Mouse (Mus musculus) macrophage (primary cell): ENCODE results near the gene Mrps18b. TPM values are rescaled to one million over a fixed set of nuclear protein-coding genes. Genes with fewer than 3 reads are reported as not detected.

ENCODE experiments used
- H3K27ac ChIP-seq: fragments of 350-480 bp; formaldehyde crosslinking; 2 replicates; pipeline ENCODE4 v1.9.0; 2021
- H3K36me3 ChIP-seq: fragments of 350-480 bp; formaldehyde crosslinking; 2 replicates; pipeline ENCODE4 v1.9.0; 2021; ENCODE audit errors: inconsistent target
- H3K4me3 ChIP-seq: fragments of 350-480 bp; formaldehyde crosslinking; 2 replicates; pipeline ENCODE4 v1.9.0; 2021; ENCODE audit errors: inconsistent target
- H3K79me2 ChIP-seq: fragments of 350-480 bp; formaldehyde crosslinking; 2 replicates; pipeline ENCODE4 v1.9.0; 2021; ENCODE audit errors: inconsistent target
- WGBS: methylation state at CpG from one replicate; pipeline ENCODE4 v1.1.7; 2026; ENCODE audit warnings: inconsistent platforms; ENCODE audit not compliant: missing documents; 5-methylcytosine and 5-hydroxymethylcytosine counted together
- polyA plus RNA-seq: library from polyadenylated mRNA; stranded (reverse); fragments of 250-400 nt; gene quantifications from 3 replicates; pipeline ENCODE4 v1.2.4, GENCODE M21; 2018; ENCODE audit warnings: inconsistent platforms

Mrps18b gene
- polyA plus RNA-seq, 1 experiment from 2014 or later: 49.9 TPM

- WGBS: 23% methylated on average over 8 of the region's 8 CpGs
- Histone ChIP-seq H3K36me3 (peaks cover 28% of the 10 kb centered on the region), H3K4me3 (peak overlapping the region; percentile 97), H3K27ac (peak overlapping the region; percentile 98), H3K79me2 (peaks cover 92% of the 10 kb centered on the region)
These were observed 45.1 kb downstream of the Mrps18b start for GRCm38 (mm10) chr17:35870884-35871696.

- Histone ChIP-seq H3K27ac (peak overlapping the region; percentile 98), H3K4me3 (peak overlapping the region; percentile 97), H3K79me2 (peaks cover 85% of the 10 kb centered on the region), H3K36me3 (peaks cover 23% of the 10 kb centered on the region)
- 0% methylated on average over 9 of the region's 9 CpGs for WGBS
These were observed 45.9 kb downstream of the Mrps18b start for GRCm38 (mm10) chr17:35870151-35870883.

GRCm38 (mm10) chr17:35869346-35870067 is 46.7 kb downstream of the Mrps18b start:
- H3K79me2 ChIP-seq: peaks cover 79% of the 10 kb centered on the region
- H3K27ac ChIP-seq: peak overlapping the region; percentile 98
- peaks cover 15% of the 10 kb centered on the region for H3K36me3 ChIP-seq
- WGBS: 1% methylated on average over 7 of the region's 7 CpGs
- H3K4me3 ChIP-seq: peak overlapping the region; percentile 97

GRCm38 (mm10) chr17:35868961-35869345 is 47.2 kb downstream of the Mrps18b start:
- 1% methylated on average over 7 of the region's 7 CpGs for WGBS
- Histone ChIP-seq H3K4me3 (peak overlapping the region; percentile 97), H3K36me3 (peaks cover 9% of the 10 kb centered on the region; the same call in 1 of the 2 replicates), H3K79me2 (peaks cover 79% of the 10 kb centered on the region), H3K27ac (peak overlapping the region; percentile 98)

GRCm38 (mm10) chr17:35868165-35868820 is 47.9 kb downstream of the Mrps18b start:
- Histone ChIP-seq H3K79me2 (peaks cover 79% of the 10 kb centered on the region), H3K4me3 (peak overlapping the region; percentile 97), H3K36me3 (peaks cover 8% of the 10 kb centered on the region; the same call in 1 of the 2 replicates), H3K27ac (peak overlapping the region; percentile 98)
- under 1% methylated on average over 15 of the region's 17 CpGs for WGBS

GRCm38 (mm10) chr17:35866911-35867890 is 49.0 kb downstream of the Mrps18b start:
- H3K79me2 ChIP-seq: peaks cover 74% of the 10 kb centered on the region
- peak overlapping the region; percentile 98 for H3K27ac ChIP-seq
- 2% methylated on average over 26 of the region's 26 CpGs for WGBS
- H3K4me3 ChIP-seq: peak overlapping the region; percentile 97
- H3K36me3 ChIP-seq: peaks cover 5% of the 10 kb centered on the region; the same call in 1 of the 2 replicates

- under 1% methylated on average over 27 of the region's 38 CpGs for WGBS
- Histone ChIP-seq H3K27ac (peak overlapping the region; percentile 98), H3K79me2 (peaks cover 65% of the 10 kb centered on the region)
These were observed 49.8 kb downstream of the Mrps18b start for GRCm38 (mm10) chr17:35866281-35866831.

GRCm38 (mm10) chr17:35865481-35866280 is 50.5 kb downstream of the Mrps18b start, which contains the start of gene Ppp1r18:
Gene Ppp1r18, plus strand, starts transcription at chr17:35865593.
- WGBS: 0% methylated on average over 48 of the region's 48 CpGs
- H3K27ac ChIP-seq: peak within 1 kb of the TSS; percentile 98

More at GRCm38 (mm10) chr17:35866281-35866831, 49.8 kb downstream of the Mrps18b start:
- Histone ChIP-seq H3K36me3 (peaks cover 4% of the 10 kb centered on the region; the same call in 1 of the 2 replicates), H3K4me3 (peak overlapping the region; percentile 97)

GRCm38 (mm10) chr17:35864832-35865353 is 51.3 kb downstream of the Mrps18b start:
- H3K36me3 ChIP-seq: no peaks in the 10 kb centered on the region
- 59% methylated on average over 10 of the region's 10 CpGs for WGBS
- peaks cover 54% of the 10 kb centered on the region for H3K79me2 ChIP-seq
- H3K4me3 ChIP-seq: peak overlapping the region; percentile 97
- peak overlapping the region; percentile 98 for H3K27ac ChIP-seq

More at GRCm38 (mm10) chr17:35865481-35866280, 50.5 kb downstream of the Mrps18b start, which contains the start of gene Ppp1r18:
- H3K36me3 ChIP-seq: no peaks in the 10 kb centered on the region
- peaks cover 59% of the 10 kb centered on the region for H3K79me2 ChIP-seq
- H3K4me3 ChIP-seq: peak within 1 kb of the TSS; percentile 97

GRCm38 (mm10) chr17:35861198-35861857 is 54.9 kb downstream of the Mrps18b start, which contains the start of gene Nrm:
Gene Nrm, plus strand, starts transcription at chr17:35861318.
- H3K36me3 ChIP-seq: no peaks in the 10 kb centered on the region
- 2% methylated on average over 46 of the region's 47 CpGs for WGBS
- H3K27ac ChIP-seq: peak within 1 kb of the TSS; percentile 71
- peaks cover 20% of the 10 kb centered on the region; the same call in 1 of the 2 replicates for H3K79me2 ChIP-seq
- peak within 1 kb of the TSS; percentile 23 for H3K4me3 ChIP-seq

- Histone ChIP-seq H3K4me3 (no peak overlapping the region; the same call in 1 of the 2 replicates), H3K36me3 (no peaks in the 10 kb centered on the region), H3K27ac (peak overlapping the region; percentile 39), H3K79me2 (peaks cover 20% of the 10 kb centered on the region; the same call in 1 of the 2 replicates)
- WGBS: 10% methylated on average over 12 of the region's 12 CpGs
These were observed 55.4 kb downstream of the Mrps18b start for GRCm38 (mm10) chr17:35860831-35861197.
